Mouse (Mus musculus) heart, embryonic 11.5 days (tissue): ENCODE data around the gene Adgrf5. TPM values are rescaled to one million over a fixed set of nuclear protein-coding genes. Genes with fewer than 3 reads are reported as not detected.

Source experiments
- ATAC-seq: fragments of 200-750 bp; cut with Nextera tagmentation; replicated peaks from 2 replicates; pipeline ENCODE4 v1.8.0; 2017; ENCODE audit warnings: moderate library complexity; ENCODE audit not compliant: insufficient number of reproducible peaks, low FRiP score, low TSS enrichment
- H3K27ac ChIP-seq: fragments of 300-500 bp; sonication (generic); 2 replicates; pipeline ENCODE4 v1.5.1; 2014; ENCODE audit warnings: mild to moderate bottlenecking, low read depth, low read length
- H3K27me3 ChIP-seq: fragments of 300-500 bp; sonication (generic); 2 replicates; pipeline ENCODE4 v1.6.1; 2014; ENCODE audit warnings: mild to moderate bottlenecking, low read length, mixed read lengths; ENCODE audit not compliant: control insufficient read depth, insufficient read depth
- H3K36me3 ChIP-seq: fragments of 300-500 bp; sonication (generic); 2 replicates; pipeline ENCODE4 v1.6.1; 2014; ENCODE audit warnings: mild to moderate bottlenecking, low read length, moderate library complexity, mixed read lengths; ENCODE audit not compliant: control insufficient read depth, insufficient read depth
- H3K4me1 ChIP-seq: fragments of 300-500 bp; sonication (generic); 2 replicates; pipeline ENCODE4 v1.6.1; 2014; ENCODE audit warnings: low read length; ENCODE audit not compliant: control insufficient read depth, insufficient read depth
- H3K4me2 ChIP-seq: fragments of 300-500 bp; sonication (generic); 2 replicates; pipeline ENCODE4 v1.6.1; 2014; ENCODE audit warnings: mild to moderate bottlenecking, moderate library complexity
- H3K4me3 ChIP-seq: fragments of 300-500 bp; sonication (generic); 2 replicates; pipeline ENCODE4 v1.5.1; 2014; ENCODE audit warnings: low read depth, low read length
- H3K9ac ChIP-seq: fragments of 300-500 bp; sonication (generic); 2 replicates; pipeline ENCODE4 v1.6.1; 2014; ENCODE audit warnings: mild to moderate bottlenecking, low read depth, low read length, moderate library complexity
- H3K9me3 ChIP-seq: fragments of 300-500 bp; sonication (generic); replicated peaks from 2 replicates; pipeline ENCODE4 v1.6.1; 2016; ENCODE audit warnings: low read length; ENCODE audit not compliant: control insufficient read depth
- WGBS: fragments of 180-500 bp; shearing (Covaris S2); extraction: QIAGEN DNeasy Blood & Tissue Kit; methylation state at CpG from one replicate; pipeline ENCODE4 v1.1.7; 2014; ENCODE audit not compliant: insufficient replicate concordance; 5-methylcytosine and 5-hydroxymethylcytosine counted together
- polyA plus RNA-seq: library from polyadenylated mRNA; unstranded; fragments of >200 nt; fragmentation: Nextera tagmentation; extraction: Ambion mirVana; gene quantifications from 2 replicates; pipeline ENCODE4 v1.2.1, GENCODE M21; 2014

Adgrf5 gene
- 13.9 and 20.8 TPM in 2 replicates for polyA plus RNA-seq

- Histone ChIP-seq H3K4me3 (peak within 1 kb of the TSS; percentile 37), H3K36me3 (no peaks in the 10 kb centered on the region), H3K27me3 (peaks cover 5% of the 10 kb centered on the region; the same call in 1 of the 2 replicates), H3K9ac (peak within 1 kb of the TSS; percentile 49), H3K4me1 (peaks cover 9% of the 10 kb centered on the region; the same call in 1 of the 2 replicates), H3K4me2 (peak within 1 kb of the TSS; percentile 52), H3K9me3 (no peaks in the 10 kb centered on the region), H3K27ac (peak within 1 kb of the TSS; percentile 36; the same call in 1 of the 2 replicates)
- 39% methylated on average over 16 of the region's 16 CpGs for WGBS
- ATAC-seq: 0 out of 2 replicates have a peak, but pooled peaks have one; percentile 9
Observed at GRCm38 (mm10) chr17:43359826-43360619, at the start of gene Adgrf5. Gene Adgrf5 (plus strand): TSS chr17:43360451.

GRCm38 (mm10) chr17:43325986-43326671, 34.1 kb upstream of the Adgrf5 start:
- WGBS: 58% methylated on average over 7 of the region's 7 CpGs
- H3K4me2 ChIP-seq: peak overlapping the region; percentile 57
- no peaks in the 10 kb centered on the region for H3K27me3 ChIP-seq
- ATAC-seq: no peak
- H3K36me3 ChIP-seq: no peaks in the 10 kb centered on the region
- H3K4me3 ChIP-seq: no peak overlapping the region
- H3K27ac ChIP-seq: no peak overlapping the region
- peaks cover 13% of the 10 kb centered on the region; the same call in 1 of the 2 replicates for H3K4me1 ChIP-seq
- H3K9me3 ChIP-seq: no peaks in the 10 kb centered on the region
- H3K9ac ChIP-seq: no peak overlapping the region

GRCm38 (mm10) chr17:43326726-43327700, 33.2 kb upstream of the Adgrf5 start:
- Histone ChIP-seq H3K4me1 (peaks cover 17% of the 10 kb centered on the region; the same call in 1 of the 2 replicates), H3K9me3 (no peaks in the 10 kb centered on the region), H3K9ac (peak overlapping the region; percentile 52; the same call in 1 of the 2 replicates), H3K27ac (peak overlapping the region; percentile 65), H3K4me3 (peak overlapping the region; percentile 34), H3K36me3 (no peaks in the 10 kb centered on the region), H3K27me3 (no peaks in the 10 kb centered on the region), H3K4me2 (peak overlapping the region; percentile 57)
- WGBS: 12% methylated on average over 29 of the region's 29 CpGs
- peak; percentile 67 for ATAC-seq

- no peak overlapping the region for H3K9ac ChIP-seq
- H3K36me3 ChIP-seq: no peaks in the 10 kb centered on the region
- H3K27ac ChIP-seq: peak overlapping the region; percentile 65
- 38% methylated on average over 6 of the region's 6 CpGs for WGBS
- H3K9me3 ChIP-seq: no peaks in the 10 kb centered on the region
- ATAC-seq: peak; percentile 83
- H3K27me3 ChIP-seq: no peaks in the 10 kb centered on the region
- H3K4me2 ChIP-seq: peak overlapping the region; percentile 14; the same call in 1 of the 2 replicates
- H3K4me1 ChIP-seq: peaks cover 17% of the 10 kb centered on the region; the same call in 1 of the 2 replicates
- no peak overlapping the region for H3K4me3 ChIP-seq
Observed at GRCm38 (mm10) chr17:43327810-43328209, 32.4 kb upstream of the Adgrf5 start.

- 74% methylated on average over 4 of the region's 4 CpGs for WGBS
- H3K4me2 ChIP-seq: no peak overlapping the region
- H3K4me1 ChIP-seq: peaks cover 17% of the 10 kb centered on the region; the same call in 1 of the 2 replicates
- no peaks in the 10 kb centered on the region for H3K27me3 ChIP-seq
- no peaks in the 10 kb centered on the region for H3K9me3 ChIP-seq
- H3K27ac ChIP-seq: peak overlapping the region; percentile 65; the same call in 1 of the 2 replicates
- no peaks in the 10 kb centered on the region for H3K36me3 ChIP-seq
- no peak overlapping the region for H3K4me3 ChIP-seq
- ATAC-seq: no peak
- no peak overlapping the region for H3K9ac ChIP-seq
Observed at GRCm38 (mm10) chr17:43329216-43329615, 31.0 kb upstream of the Adgrf5 start.

- no peak overlapping the region for H3K9ac ChIP-seq
- ATAC-seq: peak; percentile 76
Observed at GRCm38 (mm10) chr17:43329761-43330183, 30.5 kb upstream of the Adgrf5 start.

GRCm38 (mm10) chr17:43332686-43333085, 27.6 kb upstream of the Adgrf5 start:
- 48% methylated on average over 5 of the region's 5 CpGs for WGBS
- no peak for ATAC-seq
- Histone ChIP-seq H3K27ac (no peak overlapping the region), H3K4me2 (no peak overlapping the region), H3K9me3 (no peaks in the 10 kb centered on the region), H3K4me1 (peaks cover 13% of the 10 kb centered on the region; the same call in 1 of the 2 replicates), H3K27me3 (no peaks in the 10 kb centered on the region), H3K9ac (no peak overlapping the region), H3K4me3 (no peak overlapping the region), H3K36me3 (no peaks in the 10 kb centered on the region)

More at GRCm38 (mm10) chr17:43329761-43330183, 30.5 kb upstream of the Adgrf5 start:
- Histone ChIP-seq H3K27me3 (no peaks in the 10 kb centered on the region), H3K4me1 (peaks cover 17% of the 10 kb centered on the region; the same call in 1 of the 2 replicates), H3K36me3 (no peaks in the 10 kb centered on the region), H3K4me3 (no peak overlapping the region), H3K27ac (peak overlapping the region; percentile 65), H3K4me2 (no peak overlapping the region), H3K9me3 (no peaks in the 10 kb centered on the region)
- 57% methylated on average over 7 of the region's 7 CpGs for WGBS
